Mouse (Mus musculus): Measurements from ENCODE around the gene Coro7. TPM values are rescaled to one million over a fixed set of nuclear protein-coding genes. Genes with fewer than 3 reads are reported as not detected.

Gene Coro7
- total RNA-seq, 1 experiment: 14.4 TPM

- in situ Hi-C loops (cut with MboI; ENCODE audit: low sequenced_read_pairs in 2 of 2, unreplicated experiment in 2 of 2): no loop called here
- H3K27ac ChIP-seq (ENCODE audit: insufficient read depth, low read depth, low read length, poor library complexity, severe bottlenecking): no peak overlapping the region; the same call in 1 of the 2 replicates
- DNase-seq (ENCODE audit: low read depth, low spot score): no peak
- peaks cover 25 to 63% of the 10 kb centered on the region in 2 experiments for H3K4me1 ChIP-seq (ENCODE audit: control insufficient read depth in 2 of 2, insufficient read depth in 2 of 2, low read length in 2 of 2, poor library complexity in 1 of 2)
- no peaks in the 10 kb centered on the region for H3K36me3 ChIP-seq (ENCODE audit: control insufficient read depth, insufficient read depth, low read length, poor library complexity, severe bottlenecking)
- peak overlapping the region; percentile 15; the same call in 1 of the 2 replicates for H3K9ac ChIP-seq (ENCODE audit: insufficient read depth, low read depth, low read length, poor library complexity, severe bottlenecking)
- H3K9me3 ChIP-seq (ENCODE audit: control insufficient read depth, insufficient read depth, low read depth, low read length): no peaks in the 10 kb centered on the region
- TF ChIP-seq CHD2 (IDR thresholded peaks at IDR 0.05; ENCODE audit: low read depth, low read length): no peak
- no peak for TF ChIP-seq ZC3H11A (IDR thresholded peaks at IDR 0.05; ENCODE audit: borderline replicate concordance, low read depth, low read length)
- TF ChIP-seq HCFC1 (IDR thresholded peaks at IDR 0.05; ENCODE audit: borderline replicate concordance, insufficient read depth, low read length): no peak
- TF ChIP-seq ZNF384 (IDR thresholded peaks at IDR 0.05; ENCODE audit: low read depth, low read length): no peak
- TF ChIP-seq MAFK (IDR thresholded peaks at IDR 0.05; ENCODE audit: insufficient read depth, low read depth, low read length): no peak
- no peak overlapping the region for H3K4me3 ChIP-seq (ENCODE audit: insufficient read depth in 1 of 2, low read depth in 1 of 2, low read length in 2 of 2, poor library complexity in 1 of 2, severe bottlenecking in 1 of 2)
Measured at GRCm38 (mm10) chr16:4598041-4598440, 81.5 kb downstream of the Coro7 start.

GRCm38 (mm10) chr16:4597296-4597695 lies 82.3 kb downstream of the Coro7 start:
- Histone ChIP-seq H3K9ac (ENCODE audit: insufficient read depth, low read depth, low read length, poor library complexity, severe bottlenecking) (no peak overlapping the region), H3K9me3 (ENCODE audit: control insufficient read depth, insufficient read depth, low read depth, low read length) (no peaks in the 10 kb centered on the region), H3K4me1 (ENCODE audit: control insufficient read depth in 2 of 2, insufficient read depth in 2 of 2, low read length in 2 of 2, poor library complexity in 1 of 2) (peaks cover 19 to 56% of the 10 kb centered on the region in 2 experiments), H3K4me3 (ENCODE audit: insufficient read depth in 1 of 2, low read depth in 1 of 2, low read length in 2 of 2, poor library complexity in 1 of 2, severe bottlenecking in 1 of 2) (no peak overlapping the region), H3K27ac (ENCODE audit: insufficient read depth, low read depth, low read length, poor library complexity, severe bottlenecking) (no peak overlapping the region), H3K36me3 (ENCODE audit: control insufficient read depth, insufficient read depth, low read length, poor library complexity, severe bottlenecking) (no peaks in the 10 kb centered on the region)
- DNase-seq (ENCODE audit: low read depth, low spot score): no peak
- in situ Hi-C loops (cut with MboI; ENCODE audit: low sequenced_read_pairs in 2 of 2, unreplicated experiment in 2 of 2): no loop called here
- no peak for TF ChIP-seq ZC3H11A (IDR thresholded peaks at IDR 0.05; ENCODE audit: borderline replicate concordance, low read depth, low read length)
- no peak for TF ChIP-seq MAFK (IDR thresholded peaks at IDR 0.05; ENCODE audit: insufficient read depth, low read depth, low read length)
- TF ChIP-seq HCFC1 (IDR thresholded peaks at IDR 0.05; ENCODE audit: borderline replicate concordance, insufficient read depth, low read length): no peak
- no peak for TF ChIP-seq ZNF384 (IDR thresholded peaks at IDR 0.05; ENCODE audit: low read depth, low read length)
- no peak for TF ChIP-seq CHD2 (IDR thresholded peaks at IDR 0.05; ENCODE audit: low read depth, low read length)

- peak overlapping the region in 1 of 2 experiments; percentile 10; a peak in 1 of 4 replicates for H3K4me3 ChIP-seq (ENCODE audit: insufficient read depth in 1 of 2, low read depth in 1 of 2, low read length in 2 of 2, poor library complexity in 1 of 2, severe bottlenecking in 1 of 2)
- H3K36me3 ChIP-seq (ENCODE audit: control insufficient read depth, insufficient read depth, low read length, poor library complexity, severe bottlenecking): no peaks in the 10 kb centered on the region
- no peaks in the 10 kb centered on the region for H3K9me3 ChIP-seq (ENCODE audit: control insufficient read depth, insufficient read depth, low read depth, low read length)
- H3K9ac ChIP-seq (ENCODE audit: insufficient read depth, low read depth, low read length, poor library complexity, severe bottlenecking): no peak overlapping the region
- no peak for DNase-seq (ENCODE audit: low read depth, low spot score)
- in situ Hi-C loops (cut with MboI; ENCODE audit: low sequenced_read_pairs in 2 of 2, unreplicated experiment in 2 of 2): no loop called here
- H3K4me1 ChIP-seq (ENCODE audit: control insufficient read depth in 2 of 2, insufficient read depth in 2 of 2, low read length in 2 of 2, poor library complexity in 1 of 2): peaks cover 20 to 54% of the 10 kb centered on the region in 2 experiments
- TF ChIP-seq MAFK (IDR thresholded peaks at IDR 0.05; ENCODE audit: insufficient read depth, low read depth, low read length) (no peak), ZNF384 (IDR thresholded peaks at IDR 0.05; ENCODE audit: low read depth, low read length) (no peak), CHD2 (IDR thresholded peaks at IDR 0.05; ENCODE audit: low read depth, low read length) (no peak)
- no peak overlapping the region for H3K27ac ChIP-seq (ENCODE audit: insufficient read depth, low read depth, low read length, poor library complexity, severe bottlenecking)
Measured at GRCm38 (mm10) chr16:4596836-4597235, 82.7 kb downstream of the Coro7 start.

- H3K27ac ChIP-seq (ENCODE audit: insufficient read depth, low read depth, low read length, poor library complexity, severe bottlenecking): no peak overlapping the region
Measured at GRCm38 (mm10) chr16:4596141-4596728, 83.3 kb downstream of the Coro7 start.

More at GRCm38 (mm10) chr16:4596141-4596728, 83.3 kb downstream of the Coro7 start:
- Histone ChIP-seq H3K4me3 (ENCODE audit: insufficient read depth in 1 of 2, low read depth in 1 of 2, low read length in 2 of 2, poor library complexity in 1 of 2, severe bottlenecking in 1 of 2) (peak overlapping the region; percentile 96; a peak in 2 of 4 replicates), H3K4me1 (ENCODE audit: control insufficient read depth in 2 of 2, insufficient read depth in 2 of 2, low read length in 2 of 2, poor library complexity in 1 of 2) (peaks cover 19 to 51% of the 10 kb centered on the region in 2 experiments), H3K36me3 (ENCODE audit: control insufficient read depth, insufficient read depth, low read length, poor library complexity, severe bottlenecking) (no peaks in the 10 kb centered on the region), H3K9ac (ENCODE audit: insufficient read depth, low read depth, low read length, poor library complexity, severe bottlenecking) (peak overlapping the region; percentile 13; the same call in 1 of the 2 replicates), H3K9me3 (ENCODE audit: control insufficient read depth, insufficient read depth, low read depth, low read length) (no peaks in the 10 kb centered on the region)
- DNase-seq (ENCODE audit: low read depth, low spot score): no peak
- TF ChIP-seq ZC3H11A (IDR thresholded peaks at IDR 0.05; ENCODE audit: borderline replicate concordance, low read depth, low read length): no peak
- TF ChIP-seq CHD2 (IDR thresholded peaks at IDR 0.05; ENCODE audit: low read depth, low read length): no peak
- no peak for TF ChIP-seq HCFC1 (IDR thresholded peaks at IDR 0.05; ENCODE audit: borderline replicate concordance, insufficient read depth, low read length)
- no peak for TF ChIP-seq ZNF384 (IDR thresholded peaks at IDR 0.05; ENCODE audit: low read depth, low read length)
- TF ChIP-seq MAFK (IDR thresholded peaks at IDR 0.05; ENCODE audit: insufficient read depth, low read depth, low read length): no peak
- in situ Hi-C loops (cut with MboI; ENCODE audit: low sequenced_read_pairs in 2 of 2, unreplicated experiment in 2 of 2): no loop called here

Data from ES-E14 (cell line).